Mouse (Mus musculus): Measurements from ENCODE around the gene Tnf. TPM values are rescaled to one million over a fixed set of nuclear protein-coding genes. Genes with fewer than 3 reads are reported as not detected.

Tnf gene
- polyA plus RNA-seq, 1 experiment from 2014 or later = not detected

- no peaks in the 10 kb centered on the region for H3K36me3 ChIP-seq (ENCODE audit: control insufficient read depth, insufficient read depth, low read length)
- 75% methylated on average over 7 of the region's 7 CpGs for WGBS
- peaks cover 9% of the 10 kb centered on the region; the same call in 1 of the 2 replicates for H3K4me1 ChIP-seq (ENCODE audit: control insufficient read depth, insufficient read depth, low read length)
- H3K27me3 ChIP-seq (ENCODE audit: control insufficient read depth, insufficient read depth, low read length) = no peaks in the 10 kb centered on the region
- H3K4me2 ChIP-seq (replicated peaks; ENCODE audit: low read depth, low read length) = no peak within 1 kb of the TSS
- no peak within 1 kb of the TSS for H3K27ac ChIP-seq (ENCODE audit: low read depth, low read length)
- no peak for ATAC-seq (ENCODE audit: low FRiP score, low TSS enrichment)
- H3K9ac ChIP-seq (ENCODE audit: low read depth, low read length) = no peak within 1 kb of the TSS
- no peak within 1 kb of the TSS for H3K4me3 ChIP-seq (ENCODE audit: low read length)
- no peaks in the 10 kb centered on the region for H3K9me3 ChIP-seq (ENCODE audit: control insufficient read depth, low read length)
Observed at GRCm38 (mm10) chr17:35187959-35188610, 13.7 kb downstream of the Tnf start, which contains the start of gene Lst1. Lst1 (minus strand) TSS chr17:35188439.

- no peak overlapping the region for H3K27ac ChIP-seq (ENCODE audit: low read depth, low read length)
- H3K27me3 ChIP-seq (ENCODE audit: control insufficient read depth, insufficient read depth, low read length) = no peaks in the 10 kb centered on the region
- no peak overlapping the region for H3K9ac ChIP-seq (ENCODE audit: low read depth, low read length)
- no peak overlapping the region for H3K4me3 ChIP-seq (ENCODE audit: low read length)
- 58% methylated on average over 4 of the region's 4 CpGs for WGBS
- ATAC-seq (ENCODE audit: low FRiP score, low TSS enrichment) = no peak
- H3K9me3 ChIP-seq (ENCODE audit: control insufficient read depth, low read length) = no peaks in the 10 kb centered on the region
- peaks cover 9% of the 10 kb centered on the region; the same call in 1 of the 2 replicates for H3K4me1 ChIP-seq (ENCODE audit: control insufficient read depth, insufficient read depth, low read length)
- no peak overlapping the region for H3K4me2 ChIP-seq (replicated peaks; ENCODE audit: low read depth, low read length)
- H3K36me3 ChIP-seq (ENCODE audit: control insufficient read depth, insufficient read depth, low read length) = no peaks in the 10 kb centered on the region
Observed at GRCm38 (mm10) chr17:35187345-35187744, 14.5 kb downstream of the Tnf start.

- H3K4me3 ChIP-seq (ENCODE audit: low read length) = peak overlapping the region; percentile 37
- 2% methylated on average over 4 of the region's 4 CpGs for WGBS
Observed at GRCm38 (mm10) chr17:35186681-35187080, 15.1 kb downstream of the Tnf start.

GRCm38 (mm10) chr17:35185639-35186611 lies 15.9 kb downstream of the Tnf start:
- H3K27ac ChIP-seq (ENCODE audit: low read depth, low read length) = peak overlapping the region; percentile 57
- H3K4me3 ChIP-seq (ENCODE audit: low read length) = peak overlapping the region; percentile 37
- H3K4me2 ChIP-seq (replicated peaks; ENCODE audit: low read depth, low read length) = peak overlapping the region; percentile 55
- H3K4me1 ChIP-seq (ENCODE audit: control insufficient read depth, insufficient read depth, low read length) = peaks cover 9% of the 10 kb centered on the region; the same call in 1 of the 2 replicates
- H3K9ac ChIP-seq (ENCODE audit: low read depth, low read length) = peak overlapping the region; percentile 14; the same call in 1 of the 2 replicates
- peak; percentile 60; the same call in 1 of the 2 replicates for ATAC-seq (ENCODE audit: low FRiP score, low TSS enrichment)
- H3K27me3 ChIP-seq (ENCODE audit: control insufficient read depth, insufficient read depth, low read length) = no peaks in the 10 kb centered on the region
- WGBS = 3% methylated on average over 17 of the region's 18 CpGs
- no peaks in the 10 kb centered on the region for H3K36me3 ChIP-seq (ENCODE audit: control insufficient read depth, insufficient read depth, low read length)
- no peaks in the 10 kb centered on the region for H3K9me3 ChIP-seq (ENCODE audit: control insufficient read depth, low read length)

More at GRCm38 (mm10) chr17:35186681-35187080, 15.1 kb downstream of the Tnf start:
- Histone ChIP-seq H3K4me1 (ENCODE audit: control insufficient read depth, insufficient read depth, low read length) (peaks cover 9% of the 10 kb centered on the region; the same call in 1 of the 2 replicates), H3K36me3 (ENCODE audit: control insufficient read depth, insufficient read depth, low read length) (no peaks in the 10 kb centered on the region), H3K27ac (ENCODE audit: low read depth, low read length) (peak overlapping the region; percentile 57; the same call in 1 of the 2 replicates), H3K9ac (ENCODE audit: low read depth, low read length) (no peak overlapping the region), H3K27me3 (ENCODE audit: control insufficient read depth, insufficient read depth, low read length) (no peaks in the 10 kb centered on the region), H3K4me2 (replicated peaks; ENCODE audit: low read depth, low read length) (peak overlapping the region; percentile 55), H3K9me3 (ENCODE audit: control insufficient read depth, low read length) (no peaks in the 10 kb centered on the region)
- peak; percentile 33 for ATAC-seq (ENCODE audit: low FRiP score, low TSS enrichment)

GRCm38 (mm10) chr17:35180093-35180492 lies 21.7 kb downstream of the Tnf start:
- WGBS = 88% methylated on average over 5 of the region's 5 CpGs
- no peak overlapping the region for H3K27ac ChIP-seq (ENCODE audit: low read depth, low read length)
- no peaks in the 10 kb centered on the region for H3K9me3 ChIP-seq (ENCODE audit: control insufficient read depth, low read length)
- no peak overlapping the region for H3K4me2 ChIP-seq (replicated peaks; ENCODE audit: low read depth, low read length)
- no peaks in the 10 kb centered on the region for H3K27me3 ChIP-seq (ENCODE audit: control insufficient read depth, insufficient read depth, low read length)
- no peak overlapping the region for H3K9ac ChIP-seq (ENCODE audit: low read depth, low read length)
- no peaks in the 10 kb centered on the region for H3K4me1 ChIP-seq (ENCODE audit: control insufficient read depth, insufficient read depth, low read length)
- H3K36me3 ChIP-seq (ENCODE audit: control insufficient read depth, insufficient read depth, low read length) = no peaks in the 10 kb centered on the region
- no peak for ATAC-seq (ENCODE audit: low FRiP score, low TSS enrichment)
- H3K4me3 ChIP-seq (ENCODE audit: low read length) = no peak overlapping the region

- no peak overlapping the region for H3K4me2 ChIP-seq (replicated peaks; ENCODE audit: low read depth, low read length)
- no peak overlapping the region for H3K9ac ChIP-seq (ENCODE audit: low read depth, low read length)
- no peak overlapping the region for H3K4me3 ChIP-seq (ENCODE audit: low read length)
- H3K36me3 ChIP-seq (ENCODE audit: control insufficient read depth, insufficient read depth, low read length) = no peaks in the 10 kb centered on the region
- WGBS = 19% methylated on average over 5 of the region's 5 CpGs
- ATAC-seq (ENCODE audit: low FRiP score, low TSS enrichment) = peak; percentile 82
- H3K27ac ChIP-seq (ENCODE audit: low read depth, low read length) = no peak overlapping the region
- no peaks in the 10 kb centered on the region for H3K27me3 ChIP-seq (ENCODE audit: control insufficient read depth, insufficient read depth, low read length)
- no peaks in the 10 kb centered on the region for H3K4me1 ChIP-seq (ENCODE audit: control insufficient read depth, insufficient read depth, low read length)
- no peaks in the 10 kb centered on the region for H3K9me3 ChIP-seq (ENCODE audit: control insufficient read depth, low read length)
Observed at GRCm38 (mm10) chr17:35178528-35178927, 23.3 kb downstream of the Tnf start.

- no peak within 1 kb of the TSS for H3K27ac ChIP-seq (ENCODE audit: low read depth, low read length)
- no peak within 1 kb of the TSS for H3K4me3 ChIP-seq (ENCODE audit: low read length)
- WGBS = 42% methylated on average over 2 of the region's 2 CpGs
- H3K4me2 ChIP-seq (replicated peaks; ENCODE audit: low read depth, low read length) = no peak within 1 kb of the TSS
- no peak for ATAC-seq (ENCODE audit: low FRiP score, low TSS enrichment)
- no peak within 1 kb of the TSS for H3K9ac ChIP-seq (ENCODE audit: low read depth, low read length)
- no peaks in the 10 kb centered on the region for H3K36me3 ChIP-seq (ENCODE audit: control insufficient read depth, insufficient read depth, low read length)
- H3K27me3 ChIP-seq (ENCODE audit: control insufficient read depth, insufficient read depth, low read length) = no peaks in the 10 kb centered on the region
- H3K9me3 ChIP-seq (ENCODE audit: control insufficient read depth, low read length) = no peaks in the 10 kb centered on the region
- no peaks in the 10 kb centered on the region for H3K4me1 ChIP-seq (ENCODE audit: control insufficient read depth, insufficient read depth, low read length)
Observed at GRCm38 (mm10) chr17:35175968-35176367, 25.8 kb downstream of the Tnf start, which contains the start of gene Aif1. Aif1 (minus strand) TSS chr17:35176068.

GRCm38 (mm10) chr17:35175382-35175781 lies 26.4 kb downstream of the Tnf start:
- 67% methylated on average over 6 of the region's 6 CpGs for WGBS
- Histone ChIP-seq H3K9me3 (ENCODE audit: control insufficient read depth, low read length) (no peaks in the 10 kb centered on the region), H3K4me1 (ENCODE audit: control insufficient read depth, insufficient read depth, low read length) (no peaks in the 10 kb centered on the region), H3K27me3 (ENCODE audit: control insufficient read depth, insufficient read depth, low read length) (no peaks in the 10 kb centered on the region), H3K9ac (ENCODE audit: low read depth, low read length) (no peak overlapping the region), H3K36me3 (ENCODE audit: control insufficient read depth, insufficient read depth, low read length) (no peaks in the 10 kb centered on the region), H3K27ac (ENCODE audit: low read depth, low read length) (no peak overlapping the region), H3K4me3 (ENCODE audit: low read length) (no peak overlapping the region), H3K4me2 (replicated peaks; ENCODE audit: low read depth, low read length) (no peak overlapping the region)
- ATAC-seq (ENCODE audit: low FRiP score, low TSS enrichment) = no peak

Data from kidney, embryonic 14.5 days (tissue).